Mouse (Mus musculus) cortical plate, adult 2 months (tissue): ENCODE results near the gene Aph1a. TPM values are rescaled to one million over a fixed set of nuclear protein-coding genes. Genes with fewer than 3 reads are reported as not detected.
A peak's percentile ranks its signal among the peaks of the same experiment; 100 is the strongest.
"Not testable (repeated sequence)": the region's sequence is repeated elsewhere in the genome, so short reads cannot be mapped to it uniquely, and the experiment has no call there.

ENCODE experiments used
- H3K27ac ChIP-seq: fragments of 200-500 bp; 2 replicates; pipeline ENCODE4 v1.5.1; 2012; ENCODE audit warnings: low read length, control low read depth, inconsistent platforms; ENCODE audit not compliant: insufficient read depth
- H3K4me1 ChIP-seq: fragments of 200-500 bp; 2 replicates; pipeline ENCODE4 v1.6.1; 2011; ENCODE audit warnings: low read length; ENCODE audit not compliant: control insufficient read depth, insufficient read depth
- H3K4me3 ChIP-seq: fragments of 200-500 bp; 2 replicates; pipeline ENCODE4 v1.5.1; 2011; ENCODE audit warnings: mild to moderate bottlenecking, low read length, control low read depth; ENCODE audit not compliant: insufficient read depth
- CTCF ChIP-seq: fragments of 200-500 bp; IDR thresholded peaks from 2 replicates; pipeline ENCODE4 v1.5.1; 2011; ENCODE audit warnings: mild to moderate bottlenecking, control low read depth, low read length; ENCODE audit not compliant: insufficient read depth; ENCODE audit errors: extremely low read depth
- POLR2A ChIP-seq: fragments of 200-500 bp; IDR thresholded peaks from 2 replicates; pipeline ENCODE4 v1.6.1; 2011; ENCODE audit warnings: mild to moderate bottlenecking, low read length, control low read depth; ENCODE audit not compliant: insufficient read depth; ENCODE audit errors: extremely low read depth
- polyA plus RNA-seq: library from polyadenylated mRNA; depleted of rRNA; stranded (reverse); fragments of >200 nt; gene quantifications from 2 replicates; pipeline ENCODE4 v1.2.3, GENCODE M21; 2012; rRNA removed

The Aph1a gene
- 68.6 and 71.6 TPM in 2 replicates for polyA plus RNA-seq

- TF ChIP-seq POLR2A: peak; percentile 78
- H3K4me1 ChIP-seq: not testable (repeated sequence)
- Histone ChIP-seq H3K27ac (peak within 1 kb of the TSS; percentile 95), H3K4me3 (peak within 1 kb of the TSS; percentile 96)
These were observed at the start of gene Aph1a for GRCm38 (mm10) chr3:95893606-95894316. Gene Aph1a (plus strand): TSS chr3:95893969.

DNA sequence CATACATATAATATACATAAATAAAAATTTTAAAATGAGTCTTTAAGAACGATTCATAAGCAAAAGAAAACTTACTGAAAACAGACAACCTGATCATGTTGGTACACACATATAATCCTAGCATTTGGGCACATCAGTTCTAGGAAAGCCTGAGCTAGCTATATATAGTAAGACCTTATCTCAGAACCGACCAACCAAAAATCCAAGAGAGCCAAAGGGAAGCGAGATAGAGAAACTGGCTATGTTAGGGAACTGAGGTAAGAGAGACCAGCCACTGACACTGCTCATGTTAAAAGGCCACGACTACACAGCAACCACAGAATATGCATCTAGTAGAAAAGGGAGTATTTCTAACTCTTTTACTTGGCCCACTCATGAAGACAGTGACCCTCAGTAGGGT, 43.2 kb upstream of the Aph1a start:
- TF ChIP-seq POLR2A: no peak
- TF ChIP-seq CTCF: no peak
- no peak overlapping the region for H3K4me3 ChIP-seq
- no peak overlapping the region for H3K27ac ChIP-seq
- H3K4me1 ChIP-seq: no peaks in the 10 kb centered on the region; the same call in 1 of the 2 replicates

- TF ChIP-seq POLR2A (no peak), CTCF (no peak)
- Histone ChIP-seq H3K4me1 (no peaks in the 10 kb centered on the region; the same call in 1 of the 2 replicates), H3K27ac (no peak overlapping the region), H3K4me3 (no peak overlapping the region)
These were observed 42.5 kb upstream of the Aph1a start for GRCm38 (mm10) chr3:95851317-95851716.

DNA sequence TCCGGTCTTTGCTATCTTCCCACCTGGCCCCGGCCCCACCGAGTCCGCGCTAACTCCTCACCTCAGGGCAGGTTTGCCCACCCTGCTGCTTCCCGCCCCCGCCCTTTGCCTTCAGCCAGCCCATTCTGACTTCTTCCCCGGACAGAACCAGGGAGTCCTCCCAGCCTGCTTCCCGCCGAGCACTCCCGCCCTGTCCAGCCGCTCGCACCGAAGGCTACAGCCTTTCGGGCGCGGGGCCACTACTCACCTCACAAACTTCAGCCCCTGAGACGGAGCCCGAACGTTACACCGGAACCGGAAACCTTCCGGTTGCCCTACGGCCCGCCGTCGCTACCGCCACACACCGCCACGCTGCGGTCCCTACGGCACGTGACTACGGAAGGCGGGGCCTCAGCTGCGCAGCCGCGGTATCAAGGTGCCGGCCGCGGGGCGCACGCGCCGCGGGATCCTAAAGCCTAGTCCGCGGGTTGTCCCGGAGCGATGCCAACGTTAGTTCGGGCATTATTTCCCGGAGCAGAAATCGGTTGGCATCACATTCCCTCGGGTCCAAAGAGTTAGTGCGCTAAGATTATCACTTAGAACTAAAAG, 38.2 kb upstream of the Aph1a start, which contains the start of gene Prpf3:
Gene Prpf3, minus strand, starts transcription at position 384 of the 588 bp plus-strand sequence.
- Histone ChIP-seq H3K27ac (peak within 1 kb of the TSS; percentile 51; the same call in 1 of the 2 replicates), H3K4me1 (no peaks in the 10 kb centered on the region; the same call in 1 of the 2 replicates), H3K4me3 (peak within 1 kb of the TSS; percentile 83)
- TF ChIP-seq CTCF (no peak), POLR2A (peak; percentile 77)

- no peak for TF ChIP-seq CTCF
- TF ChIP-seq POLR2A: no peak
- H3K4me3 ChIP-seq: peak overlapping the region; percentile 83
- peak overlapping the region; percentile 51; the same call in 1 of the 2 replicates for H3K27ac ChIP-seq
- H3K4me1 ChIP-seq: no peaks in the 10 kb centered on the region; the same call in 1 of the 2 replicates
These were observed 37.7 kb upstream of the Aph1a start for GRCm38 (mm10) chr3:95856115-95856514.

DNA sequence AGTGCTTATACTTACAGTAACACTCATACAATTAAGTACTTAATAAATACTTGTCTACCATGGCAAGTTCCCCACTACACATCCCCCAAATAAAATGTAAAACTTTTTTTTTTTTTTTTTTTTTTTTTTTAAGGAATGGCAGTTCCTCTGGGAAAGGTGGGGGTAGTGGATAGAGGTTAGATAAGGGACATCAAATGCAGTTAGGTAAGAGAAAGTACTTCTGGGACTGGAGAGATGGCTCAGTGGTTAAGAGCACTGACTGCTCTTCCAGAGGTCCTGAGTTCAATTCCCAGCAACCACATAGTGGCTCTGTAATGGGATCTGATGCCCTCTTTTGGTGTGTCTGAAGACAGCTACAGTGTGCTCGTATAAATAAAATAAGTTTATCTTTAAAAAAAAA, 36.7 kb upstream of the Aph1a start:
- H3K4me1 ChIP-seq, H3K4me3 ChIP-seq, H3K27ac ChIP-seq: not testable (repeated sequence)

GRCm38 (mm10) chr3:95858278-95858677, 35.5 kb upstream of the Aph1a start:
- not testable (repeated sequence) for H3K4me1 ChIP-seq, H3K27ac ChIP-seq, H3K4me3 ChIP-seq

GRCm38 (mm10) chr3:95860323-95860722, 33.4 kb upstream of the Aph1a start:
- no peak overlapping the region for H3K27ac ChIP-seq
- peaks cover 1% of the 10 kb centered on the region for H3K4me1 ChIP-seq
- no peak overlapping the region for H3K4me3 ChIP-seq
- TF ChIP-seq POLR2A (no peak), CTCF (no peak; the same call in 1 of the 2 replicates)

DNA sequence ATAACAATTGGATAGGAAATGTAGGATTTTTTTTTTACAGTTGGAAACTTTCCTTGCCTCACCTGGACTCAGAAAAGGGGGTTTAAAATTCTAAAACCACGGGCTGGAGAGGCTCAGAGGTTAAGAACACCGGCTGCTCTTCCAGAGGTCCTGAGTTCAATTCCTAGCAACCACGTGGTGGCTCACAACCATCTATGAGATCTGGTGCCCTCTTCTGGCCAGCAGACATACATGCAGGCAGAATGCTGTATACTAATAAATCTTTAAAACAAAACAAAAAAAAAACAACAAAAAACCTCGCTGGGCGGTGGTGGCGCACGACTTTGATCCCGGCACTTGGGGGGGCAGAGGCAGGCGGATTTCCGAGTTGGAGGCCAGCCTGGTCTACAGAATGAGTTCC, 32.6 kb upstream of the Aph1a start:
- H3K4me3 ChIP-seq: no peak overlapping the region
- no peak overlapping the region for H3K27ac ChIP-seq
- peaks cover 4% of the 10 kb centered on the region for H3K4me1 ChIP-seq
- TF ChIP-seq CTCF (0 out of 2 replicates have a peak, but pooled peaks have one; percentile 8), POLR2A (no peak)

- peak; percentile 54 for TF ChIP-seq CTCF
- TF ChIP-seq POLR2A: no peak
- H3K4me1 ChIP-seq: peaks cover 4% of the 10 kb centered on the region
- H3K4me3 ChIP-seq: no peak overlapping the region
- no peak overlapping the region for H3K27ac ChIP-seq
These were observed 32.0 kb upstream of the Aph1a start for GRCm38 (mm10) chr3:95861796-95862195.

DNA sequence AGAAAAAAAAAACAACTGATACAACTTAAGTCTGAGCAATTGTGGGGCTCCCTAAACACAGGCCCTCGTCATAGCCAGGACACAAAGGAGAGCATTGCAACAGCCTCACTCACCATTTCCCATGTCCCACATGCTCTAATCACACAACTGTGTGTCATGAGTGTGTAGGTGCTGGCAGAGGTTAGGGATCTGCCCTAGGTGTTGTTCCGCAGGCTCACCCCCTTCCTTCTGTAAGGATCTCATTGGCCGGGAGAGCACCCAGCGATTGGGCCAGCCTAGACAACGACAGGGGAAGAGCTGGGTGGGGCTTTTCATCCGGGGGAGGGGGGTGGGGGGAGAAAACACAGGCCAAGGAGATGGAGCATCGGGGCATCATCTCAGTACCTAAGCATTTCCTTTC, 30.2 kb upstream of the Aph1a start:
- Histone ChIP-seq H3K4me1 (peaks cover 4% of the 10 kb centered on the region), H3K27ac (no peak overlapping the region), H3K4me3 (no peak overlapping the region)
- TF ChIP-seq CTCF: no peak
- TF ChIP-seq POLR2A: no peak
